Mouse (Mus musculus): Measurements from ENCODE around the gene Exoc2.

DNA sequence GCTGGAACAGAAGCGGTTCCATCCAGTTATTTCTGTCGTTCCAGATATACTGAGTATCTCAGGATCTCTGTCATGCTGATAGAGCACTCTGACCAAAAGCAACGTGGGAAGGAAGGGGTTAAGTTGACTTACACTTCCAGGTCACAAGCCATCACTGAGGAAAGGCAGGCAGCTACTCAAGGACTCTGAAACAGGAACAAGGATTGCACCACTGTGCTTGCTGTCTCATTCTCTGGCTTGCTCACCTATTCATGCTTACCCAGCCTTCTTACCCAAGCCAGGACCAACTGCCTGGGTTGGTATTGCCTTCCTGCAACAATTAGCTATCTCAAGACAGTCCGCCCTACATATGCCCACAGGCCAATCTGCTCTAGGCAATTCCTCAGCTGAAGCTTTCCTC lies 31.1 kb upstream of the Exoc2 start:
- TF ChIP-seq CTCF (IDR thresholded peaks at IDR 0.05; ENCODE audit: low read depth, low read length) (no peak), TAL1 (conservative IDR thresholded peaks at IDR 0.05; ENCODE audit: low read depth, low read length) (no peak), GATA2 (IDR thresholded peaks at IDR 0.05; ENCODE audit: borderline replicate concordance, low read depth, low read length) (no peak), GATA1 (IDR thresholded peaks at IDR 0.05; ENCODE audit: borderline replicate concordance, low read length) (no peak), POLR2AphosphoS5 (IDR thresholded peaks at IDR 0.05; ENCODE audit: insufficient replicate concordance, low read depth, low read length) (no peak)
